Mouse (Mus musculus): ENCODE measurements around the gene Eif3f. TPM values are rescaled to one million over a fixed set of nuclear protein-coding genes. Genes with fewer than 3 reads are reported as not detected.

Eif3f gene
- 34.9 and 35.2 TPM in 2 replicates for polyA plus RNA-seq (2015; fragmentation: Nextera tagmentation; extraction: Ambion mirVana)

- peaks cover 22% of the 10 kb centered on the region for H3K4me1 ChIP-seq (replicated peaks)
- peak within 1 kb of the TSS; percentile 74 for H3K27ac ChIP-seq (replicated peaks)
- peak within 1 kb of the TSS; percentile 87 for H3K9ac ChIP-seq
- H3K4me2 ChIP-seq = peak within 1 kb of the TSS; percentile 82
- H3K9me3 ChIP-seq (replicated peaks) = no peaks in the 10 kb centered on the region
- WGBS (ENCODE audit: insufficient replicate concordance) = 2% methylated on average over 50 of the region's 50 CpGs
- no peaks in the 10 kb centered on the region; the same call in 1 of the 2 replicates for H3K27me3 ChIP-seq
- peak; percentile 97 for ATAC-seq (ENCODE audit: insufficient read depth)
- H3K36me3 ChIP-seq (replicated peaks) = peaks cover 26% of the 10 kb centered on the region
- H3K4me3 ChIP-seq (replicated peaks) = peak within 1 kb of the TSS; percentile 90
These were observed at the start of gene Eif3f for GRCm38 (mm10) chr7:108933794-108934731. Gene Eif3f, plus strand, starts transcription at chr7:108934417.

GRCm38 (mm10) chr7:108884906-108885305 is 49.3 kb upstream of the Eif3f start, which contains the start of gene Olfr518:
Gene Olfr518, minus strand, starts transcription at chr7:108885006.
- Histone ChIP-seq H3K4me3 (replicated peaks) (no peak within 1 kb of the TSS), H3K9ac (no peak within 1 kb of the TSS), H3K27me3 (no peaks in the 10 kb centered on the region), H3K4me1 (replicated peaks) (no peaks in the 10 kb centered on the region), H3K9me3 (replicated peaks) (no peaks in the 10 kb centered on the region), H3K4me2 (no peak within 1 kb of the TSS), H3K36me3 (replicated peaks) (no peaks in the 10 kb centered on the region), H3K27ac (replicated peaks) (no peak within 1 kb of the TSS)
- 56% methylated on average over 4 of the region's 4 CpGs for WGBS (ENCODE audit: insufficient replicate concordance)
- ATAC-seq (ENCODE audit: insufficient read depth) = no peak

GRCm38 (mm10) chr7:108894320-108894719 is 39.9 kb upstream of the Eif3f start, which contains the start of gene Olfr519:
Gene Olfr519, minus strand, starts transcription at chr7:108894420.
- Histone ChIP-seq H3K9ac (no peak within 1 kb of the TSS), H3K4me3 (replicated peaks) (no peak within 1 kb of the TSS), H3K4me1 (replicated peaks) (no peaks in the 10 kb centered on the region), H3K27me3 (no peaks in the 10 kb centered on the region), H3K4me2 (no peak within 1 kb of the TSS), H3K27ac (replicated peaks) (no peak within 1 kb of the TSS), H3K9me3 (replicated peaks) (no peaks in the 10 kb centered on the region), H3K36me3 (replicated peaks) (no peaks in the 10 kb centered on the region)
- 59% methylated on average over 5 of the region's 5 CpGs for WGBS (ENCODE audit: insufficient replicate concordance)
- ATAC-seq (ENCODE audit: insufficient read depth) = no peak

- H3K4me1 ChIP-seq (replicated peaks) = no peaks in the 10 kb centered on the region
- no peaks in the 10 kb centered on the region for H3K36me3 ChIP-seq (replicated peaks)
- no peak overlapping the region for H3K4me3 ChIP-seq (replicated peaks)
- no peak overlapping the region for H3K27ac ChIP-seq (replicated peaks)
- no peak overlapping the region for H3K4me2 ChIP-seq
- H3K27me3 ChIP-seq = no peaks in the 10 kb centered on the region
- H3K9ac ChIP-seq = no peak overlapping the region
- no peak for ATAC-seq (ENCODE audit: insufficient read depth)
- H3K9me3 ChIP-seq (replicated peaks) = no peaks in the 10 kb centered on the region
- 48% methylated on average over 2 of the region's 2 CpGs for WGBS (ENCODE audit: insufficient replicate concordance)
These were observed 30.2 kb upstream of the Eif3f start for GRCm38 (mm10) chr7:108903969-108904368.

GRCm38 (mm10) chr7:108927043-108927442 is 7.2 kb upstream of the Eif3f start:
- Histone ChIP-seq H3K4me1 (replicated peaks) (no peaks in the 10 kb centered on the region), H3K9ac (no peak overlapping the region), H3K36me3 (replicated peaks) (no peaks in the 10 kb centered on the region), H3K9me3 (replicated peaks) (no peaks in the 10 kb centered on the region), H3K4me2 (no peak overlapping the region), H3K27me3 (no peaks in the 10 kb centered on the region; the same call in 1 of the 2 replicates), H3K27ac (replicated peaks) (no peak overlapping the region), H3K4me3 (replicated peaks) (no peak overlapping the region)
- no peak for ATAC-seq (ENCODE audit: insufficient read depth)
- 36% methylated on average over 4 of the region's 4 CpGs for WGBS (ENCODE audit: insufficient replicate concordance)

- WGBS (ENCODE audit: insufficient replicate concordance) = 67% methylated on average over 11 of the region's 11 CpGs
- H3K36me3 ChIP-seq (replicated peaks) = no peaks in the 10 kb centered on the region
- no peak for ATAC-seq (ENCODE audit: insufficient read depth)
These were observed 5.7 kb upstream of the Eif3f start for GRCm38 (mm10) chr7:108928280-108929188.

GRCm38 (mm10) chr7:108929726-108930393 is 4.4 kb upstream of the Eif3f start, which contains the start of gene Nlrp10:
Gene Nlrp10, minus strand, starts transcription at chr7:108930178.
- Histone ChIP-seq H3K9ac (no peak within 1 kb of the TSS), H3K9me3 (replicated peaks) (no peaks in the 10 kb centered on the region), H3K4me3 (replicated peaks) (no peak within 1 kb of the TSS), H3K4me1 (replicated peaks) (peaks cover 2% of the 10 kb centered on the region; the same call in 1 of the 2 replicates), H3K36me3 (replicated peaks) (no peaks in the 10 kb centered on the region), H3K27ac (replicated peaks) (no peak within 1 kb of the TSS), H3K4me2 (no peak within 1 kb of the TSS), H3K27me3 (no peaks in the 10 kb centered on the region; the same call in 1 of the 2 replicates)
- ATAC-seq (ENCODE audit: insufficient read depth) = no peak
- WGBS (ENCODE audit: insufficient replicate concordance) = 39% methylated on average over 6 of the region's 6 CpGs

More at GRCm38 (mm10) chr7:108928280-108929188, 5.7 kb upstream of the Eif3f start:
- H3K27me3 ChIP-seq = no peaks in the 10 kb centered on the region; the same call in 1 of the 2 replicates
- no peak overlapping the region for H3K4me3 ChIP-seq (replicated peaks)
- H3K27ac ChIP-seq (replicated peaks) = no peak overlapping the region
- H3K4me1 ChIP-seq (replicated peaks) = no peaks in the 10 kb centered on the region
- H3K4me2 ChIP-seq = no peak overlapping the region
- no peak overlapping the region for H3K9ac ChIP-seq
- no peaks in the 10 kb centered on the region for H3K9me3 ChIP-seq (replicated peaks)

- ATAC-seq (ENCODE audit: insufficient read depth) = no peak
- H3K27me3 ChIP-seq = no peaks in the 10 kb centered on the region; the same call in 1 of the 2 replicates
- H3K4me3 ChIP-seq (replicated peaks) = peak overlapping the region; percentile 90
- 1% methylated on average over 8 of the region's 8 CpGs for WGBS (ENCODE audit: insufficient replicate concordance)
- peaks cover 22% of the 10 kb centered on the region for H3K4me1 ChIP-seq (replicated peaks)
- peaks cover 34% of the 10 kb centered on the region for H3K36me3 ChIP-seq (replicated peaks)
- H3K4me2 ChIP-seq = peak overlapping the region; percentile 82
- H3K27ac ChIP-seq (replicated peaks) = peak overlapping the region; percentile 74; the same call in 1 of the 2 replicates
- H3K9me3 ChIP-seq (replicated peaks) = no peaks in the 10 kb centered on the region
- peak overlapping the region; percentile 87 for H3K9ac ChIP-seq
These were observed 619 bp downstream of the Eif3f start for GRCm38 (mm10) chr7:108934836-108935235.

- no peak for ATAC-seq (ENCODE audit: insufficient read depth)
- peak overlapping the region; percentile 90 for H3K4me3 ChIP-seq (replicated peaks)
- 68% methylated on average over 7 of the region's 7 CpGs for WGBS (ENCODE audit: insufficient replicate concordance)
- H3K4me2 ChIP-seq = peak overlapping the region; percentile 82
- H3K36me3 ChIP-seq (replicated peaks) = peaks cover 39% of the 10 kb centered on the region
- no peak overlapping the region for H3K27ac ChIP-seq (replicated peaks)
- H3K9ac ChIP-seq = peak overlapping the region; percentile 87
- no peaks in the 10 kb centered on the region; the same call in 1 of the 2 replicates for H3K27me3 ChIP-seq
- H3K9me3 ChIP-seq (replicated peaks) = no peaks in the 10 kb centered on the region
- peaks cover 22% of the 10 kb centered on the region for H3K4me1 ChIP-seq (replicated peaks)
These were observed 1.2 kb downstream of the Eif3f start for GRCm38 (mm10) chr7:108935411-108935810.

GRCm38 (mm10) chr7:108936591-108936990 is 2.4 kb downstream of the Eif3f start:
- Histone ChIP-seq H3K36me3 (replicated peaks) (peaks cover 51% of the 10 kb centered on the region), H3K4me3 (replicated peaks) (no peak overlapping the region), H3K9ac (no peak overlapping the region), H3K4me1 (replicated peaks) (peaks cover 22% of the 10 kb centered on the region), H3K9me3 (replicated peaks) (no peaks in the 10 kb centered on the region), H3K27ac (replicated peaks) (no peak overlapping the region), H3K27me3 (no peaks in the 10 kb centered on the region), H3K4me2 (0 out of 2 replicates have a peak overlapping the region, but pooled peaks have one; percentile 82)
- 78% methylated on average over 4 of the region's 4 CpGs for WGBS (ENCODE audit: insufficient replicate concordance)
- no peak for ATAC-seq (ENCODE audit: insufficient read depth)
